Mouse (Mus musculus): ENCODE measurements around the gene Tcf7l1. TPM values are rescaled to one million over a fixed set of nuclear protein-coding genes. Genes with fewer than 3 reads are reported as not detected.

Tcf7l1 gene
- polyA plus RNA-seq, 1 experiment from 2014 or later: 21.7 TPM

GRCm38 (mm10) chr6:72778779-72779776, 10.0 kb downstream of the Tcf7l1 start:
- Histone ChIP-seq H3K9ac (replicated peaks) (no peak overlapping the region), H3K27me3 (no peaks in the 10 kb centered on the region), H3K4me3 (no peak overlapping the region), H3K27ac (replicated peaks) (no peak overlapping the region), H3K4me2 (replicated peaks) (no peak overlapping the region), H3K9me3 (peaks cover 3% of the 10 kb centered on the region; the same call in 1 of the 2 replicates), H3K4me1 (peaks cover 3% of the 10 kb centered on the region; the same call in 1 of the 2 replicates), H3K36me3 (peaks cover 16% of the 10 kb centered on the region)
- no peak for ATAC-seq (ENCODE audit: low FRiP score, low read depth)
- WGBS: 91% methylated on average over 15 of the region's 15 CpGs

- Histone ChIP-seq H3K36me3 (peaks cover 16% of the 10 kb centered on the region), H3K4me2 (replicated peaks) (no peak overlapping the region), H3K9me3 (peaks cover 3% of the 10 kb centered on the region; the same call in 1 of the 2 replicates), H3K4me1 (peaks cover 3% of the 10 kb centered on the region; the same call in 1 of the 2 replicates), H3K4me3 (no peak overlapping the region), H3K27ac (replicated peaks) (no peak overlapping the region), H3K9ac (replicated peaks) (no peak overlapping the region), H3K27me3 (no peaks in the 10 kb centered on the region)
- WGBS: 87% methylated on average over 4 of the region's 4 CpGs
- ATAC-seq (ENCODE audit: low FRiP score, low read depth): no peak
Measured at GRCm38 (mm10) chr6:72777212-72777611, 11.8 kb downstream of the Tcf7l1 start.

GRCm38 (mm10) chr6:72774275-72774674, 14.8 kb downstream of the Tcf7l1 start:
- H3K4me1 ChIP-seq: peaks cover 13% of the 10 kb centered on the region; the same call in 1 of the 2 replicates
- 49% methylated on average over 3 of the region's 3 CpGs for WGBS
- no peak overlapping the region for H3K4me2 ChIP-seq (replicated peaks)
- H3K9ac ChIP-seq (replicated peaks): no peak overlapping the region
- peaks cover under 1% of the 10 kb centered on the region; the same call in 1 of the 2 replicates for H3K9me3 ChIP-seq
- no peak overlapping the region for H3K4me3 ChIP-seq
- no peaks in the 10 kb centered on the region for H3K27me3 ChIP-seq
- H3K36me3 ChIP-seq: peaks cover 2% of the 10 kb centered on the region
- ATAC-seq (ENCODE audit: low FRiP score, low read depth): no peak
- no peak overlapping the region for H3K27ac ChIP-seq (replicated peaks)

- Histone ChIP-seq H3K36me3 (0 out of 2 replicates have a peak, but pooled peaks cover 5% of the 10 kb centered on the region), H3K27me3 (no peaks in the 10 kb centered on the region), H3K9ac (replicated peaks) (no peak overlapping the region), H3K27ac (replicated peaks) (no peak overlapping the region), H3K4me1 (peaks cover 28% of the 10 kb centered on the region; the same call in 1 of the 2 replicates), H3K4me2 (replicated peaks) (no peak overlapping the region), H3K4me3 (no peak overlapping the region), H3K9me3 (no peaks in the 10 kb centered on the region)
- ATAC-seq (ENCODE audit: low FRiP score, low read depth): no peak
- 74% methylated on average over 14 of the region's 14 CpGs for WGBS
Measured at GRCm38 (mm10) chr6:72769915-72770776, 18.9 kb downstream of the Tcf7l1 start.

- no peaks in the 10 kb centered on the region for H3K27me3 ChIP-seq
- H3K27ac ChIP-seq (replicated peaks): no peak overlapping the region
- no peak overlapping the region for H3K4me2 ChIP-seq (replicated peaks)
- H3K36me3 ChIP-seq: 0 out of 2 replicates have a peak, but pooled peaks cover 5% of the 10 kb centered on the region
- no peak overlapping the region for H3K9ac ChIP-seq (replicated peaks)
- no peak overlapping the region for H3K4me3 ChIP-seq
- 91% methylated on average over 13 of the region's 13 CpGs for WGBS
- peaks cover 26% of the 10 kb centered on the region; the same call in 1 of the 2 replicates for H3K4me1 ChIP-seq
- no peak for ATAC-seq (ENCODE audit: low FRiP score, low read depth)
- H3K9me3 ChIP-seq: no peaks in the 10 kb centered on the region
Measured at GRCm38 (mm10) chr6:72769343-72769742, 19.7 kb downstream of the Tcf7l1 start.

GRCm38 (mm10) chr6:72768804-72769203, 20.2 kb downstream of the Tcf7l1 start:
- WGBS: 83% methylated on average over 9 of the region's 9 CpGs
- Histone ChIP-seq H3K36me3 (0 out of 2 replicates have a peak, but pooled peaks cover 5% of the 10 kb centered on the region), H3K4me3 (no peak overlapping the region), H3K27ac (replicated peaks) (no peak overlapping the region), H3K27me3 (no peaks in the 10 kb centered on the region), H3K9ac (replicated peaks) (no peak overlapping the region), H3K9me3 (no peaks in the 10 kb centered on the region), H3K4me2 (replicated peaks) (no peak overlapping the region), H3K4me1 (peaks cover 26% of the 10 kb centered on the region; the same call in 1 of the 2 replicates)
- ATAC-seq (ENCODE audit: low FRiP score, low read depth): no peak

- no peak for ATAC-seq (ENCODE audit: low FRiP score, low read depth)
- no peaks in the 10 kb centered on the region for H3K9me3 ChIP-seq
- WGBS: 92% methylated on average over 9 of the region's 9 CpGs
Measured at GRCm38 (mm10) chr6:72768097-72768496, 21.0 kb downstream of the Tcf7l1 start.

GRCm38 (mm10) chr6:72763616-72764015, 25.4 kb downstream of the Tcf7l1 start:
- 71% methylated on average over 11 of the region's 11 CpGs for WGBS
- H3K4me2 ChIP-seq (replicated peaks): no peak overlapping the region
- H3K9ac ChIP-seq (replicated peaks): no peak overlapping the region
- H3K9me3 ChIP-seq: no peaks in the 10 kb centered on the region
- no peaks in the 10 kb centered on the region for H3K27me3 ChIP-seq
- H3K36me3 ChIP-seq: 0 out of 2 replicates have a peak, but pooled peaks cover under 1% of the 10 kb centered on the region
- ATAC-seq (ENCODE audit: low FRiP score, low read depth): no peak
- no peak overlapping the region for H3K27ac ChIP-seq (replicated peaks)
- peaks cover 41% of the 10 kb centered on the region for H3K4me1 ChIP-seq
- no peak overlapping the region for H3K4me3 ChIP-seq

More at GRCm38 (mm10) chr6:72768097-72768496, 21.0 kb downstream of the Tcf7l1 start:
- Histone ChIP-seq H3K9ac (replicated peaks) (no peak overlapping the region), H3K4me3 (no peak overlapping the region), H3K4me1 (peaks cover 31% of the 10 kb centered on the region; the same call in 1 of the 2 replicates), H3K27me3 (no peaks in the 10 kb centered on the region), H3K36me3 (0 out of 2 replicates have a peak, but pooled peaks cover 5% of the 10 kb centered on the region), H3K4me2 (replicated peaks) (no peak overlapping the region), H3K27ac (replicated peaks) (no peak overlapping the region)

GRCm38 (mm10) chr6:72761645-72762044, 27.4 kb downstream of the Tcf7l1 start:
- no peaks in the 10 kb centered on the region for H3K36me3 ChIP-seq
- H3K9me3 ChIP-seq: no peaks in the 10 kb centered on the region
- no peaks in the 10 kb centered on the region for H3K27me3 ChIP-seq
- no peak overlapping the region for H3K27ac ChIP-seq (replicated peaks)
- no peak overlapping the region for H3K4me3 ChIP-seq
- no peak overlapping the region for H3K4me2 ChIP-seq (replicated peaks)
- no peak overlapping the region for H3K9ac ChIP-seq (replicated peaks)
- H3K4me1 ChIP-seq: peaks cover 41% of the 10 kb centered on the region
- no peak for ATAC-seq (ENCODE audit: low FRiP score, low read depth)
- 14% methylated on average over 7 of the region's 7 CpGs for WGBS

- Histone ChIP-seq H3K9ac (replicated peaks) (no peak overlapping the region), H3K27ac (replicated peaks) (0 out of 2 replicates have a peak overlapping the region, but pooled peaks have one; percentile 22), H3K36me3 (no peaks in the 10 kb centered on the region), H3K27me3 (no peaks in the 10 kb centered on the region), H3K4me1 (peaks cover 42% of the 10 kb centered on the region), H3K4me2 (replicated peaks) (no peak overlapping the region), H3K4me3 (no peak overlapping the region), H3K9me3 (no peaks in the 10 kb centered on the region)
- ATAC-seq (ENCODE audit: low FRiP score, low read depth): no peak
- WGBS: 34% methylated on average over 10 of the region's 10 CpGs
Measured at GRCm38 (mm10) chr6:72758239-72759017, 30.6 kb downstream of the Tcf7l1 start.

Measured in midbrain, embryonic 12.5 days (tissue).